Mouse (Mus musculus): ENCODE data around the gene Gm14137.

Gene Gm14137

DNA sequence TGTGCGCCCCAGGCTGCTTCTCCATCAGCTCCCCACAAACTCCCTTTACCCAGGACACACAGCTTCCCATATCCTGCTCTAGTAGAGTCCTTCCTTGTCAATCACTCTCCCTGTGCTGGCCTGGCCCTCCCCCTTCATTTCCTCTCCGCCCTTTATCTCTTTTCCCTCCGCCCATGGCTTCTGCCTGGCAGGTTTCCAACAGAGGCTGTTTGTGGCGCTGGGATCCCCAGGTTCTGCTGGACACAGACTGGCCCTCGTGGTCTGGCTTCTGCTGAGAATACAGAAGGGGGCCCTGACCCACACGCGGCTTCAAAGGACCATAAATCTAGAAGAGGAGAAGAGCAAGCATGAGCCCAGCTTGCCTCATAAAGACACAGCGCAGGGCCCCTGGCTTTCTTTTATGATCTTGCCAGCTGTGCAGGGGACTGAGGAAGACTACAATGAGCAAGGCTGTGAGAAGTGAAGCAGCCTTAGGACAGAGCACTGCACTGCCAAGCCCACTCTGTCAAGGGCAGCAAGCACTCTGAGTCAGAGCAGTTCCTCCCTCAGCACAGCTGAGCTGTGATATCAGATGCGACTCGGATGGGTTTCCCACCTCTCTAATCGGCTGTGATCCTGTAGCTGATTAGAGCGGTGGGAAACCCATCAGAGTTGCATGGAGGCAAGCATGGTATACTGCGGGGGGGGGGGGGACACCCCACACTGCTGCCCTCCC lies 1.3 kb upstream of the Gm14137 start:
- DNase-seq (ENCODE audit: low read depth, low spot score) = no peak

DNA sequence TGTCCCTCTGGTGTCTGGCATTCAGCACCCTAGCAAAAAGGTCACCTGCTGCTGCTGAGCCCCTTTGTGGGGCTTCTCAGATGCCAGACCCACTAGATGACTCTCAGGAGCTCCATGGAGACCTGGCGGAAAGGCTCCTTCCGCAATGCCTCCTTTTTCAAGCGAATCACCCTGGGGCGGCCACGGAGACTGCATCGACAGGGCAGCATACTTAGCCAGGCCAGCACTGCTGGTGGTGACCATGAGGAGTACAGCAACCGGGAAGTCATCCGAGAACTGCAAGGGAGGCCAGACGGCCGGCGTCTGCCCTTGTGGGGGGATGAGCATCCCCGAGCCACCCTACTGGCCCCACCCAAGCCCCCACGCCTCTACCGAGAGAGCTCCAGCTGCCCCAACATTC lies 557 bp downstream of the Gm14137 start:
- no peak for DNase-seq (ENCODE audit: low read depth, low spot score)

DNA sequence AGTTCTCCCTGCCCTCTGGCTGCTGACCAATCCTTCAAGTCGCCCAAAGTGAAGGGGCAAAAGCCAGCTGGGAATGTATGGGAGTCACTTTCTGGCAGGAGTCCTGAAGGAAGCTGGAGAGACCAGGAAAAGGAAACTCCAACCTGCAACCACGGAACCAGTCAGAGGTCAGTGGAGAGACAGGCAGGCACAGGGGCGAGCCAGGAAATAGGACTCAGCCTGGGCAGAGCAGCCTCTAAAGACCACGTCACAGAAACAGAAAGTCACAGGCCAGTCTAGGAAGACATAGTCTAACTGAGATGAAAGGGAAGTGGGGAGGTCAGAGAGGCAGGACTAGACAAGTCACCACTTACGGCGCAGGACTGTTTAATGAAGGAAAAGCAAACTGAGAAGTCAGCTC lies 1.3 kb downstream of the Gm14137 start:
- DNase-seq (ENCODE audit: low read depth, low spot score) = no peak

DNA sequence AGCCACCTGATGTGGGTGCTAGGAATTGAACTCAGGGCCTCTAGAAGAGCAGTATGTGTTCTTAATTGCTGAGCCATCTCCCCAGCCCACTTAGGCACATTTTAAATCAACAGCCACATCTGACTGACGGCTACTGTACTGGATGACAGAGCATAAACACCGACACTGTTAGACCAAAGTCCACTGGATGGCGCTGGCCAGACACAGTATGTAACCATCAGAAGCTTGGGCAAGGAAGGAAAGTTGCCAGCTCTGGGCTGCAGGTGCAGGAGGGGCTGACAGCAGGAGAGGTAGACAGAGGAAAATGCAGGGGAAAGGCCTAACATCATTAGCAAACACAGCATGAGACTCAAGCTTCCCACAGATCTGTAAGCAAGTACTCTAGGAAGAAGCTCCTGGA lies 2.5 kb downstream of the Gm14137 start:
- no peak for DNase-seq (ENCODE audit: low read depth, low spot score)

DNA sequence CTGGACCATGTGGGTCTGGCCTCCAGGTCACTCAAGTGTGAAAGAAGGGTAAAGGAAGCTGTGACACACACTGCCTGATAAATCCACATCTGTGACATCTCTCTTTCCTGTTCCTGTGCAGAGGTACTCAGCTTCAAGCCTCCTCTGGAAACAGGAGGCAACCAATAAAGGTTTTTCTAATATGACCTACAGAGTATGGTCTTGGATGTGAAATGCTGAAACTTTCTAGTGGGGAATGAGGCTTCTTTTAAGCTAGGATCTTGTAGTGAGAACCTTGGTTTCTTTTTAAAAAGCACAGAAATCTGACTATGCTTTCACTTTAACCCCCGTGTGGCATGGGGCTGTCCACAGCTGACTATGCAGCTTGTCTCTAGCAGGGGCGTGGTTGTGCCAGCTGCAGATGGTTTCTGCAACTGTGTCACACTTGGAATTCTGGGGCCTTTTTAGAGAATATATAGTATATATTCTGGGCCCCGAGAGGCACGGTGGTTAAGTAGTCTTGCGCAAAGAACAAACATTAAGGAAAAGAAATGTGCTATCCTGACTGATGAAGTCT lies 3.2 kb downstream of the Gm14137 start:
- no peak for DNase-seq (ENCODE audit: low read depth, low spot score)

DNA sequence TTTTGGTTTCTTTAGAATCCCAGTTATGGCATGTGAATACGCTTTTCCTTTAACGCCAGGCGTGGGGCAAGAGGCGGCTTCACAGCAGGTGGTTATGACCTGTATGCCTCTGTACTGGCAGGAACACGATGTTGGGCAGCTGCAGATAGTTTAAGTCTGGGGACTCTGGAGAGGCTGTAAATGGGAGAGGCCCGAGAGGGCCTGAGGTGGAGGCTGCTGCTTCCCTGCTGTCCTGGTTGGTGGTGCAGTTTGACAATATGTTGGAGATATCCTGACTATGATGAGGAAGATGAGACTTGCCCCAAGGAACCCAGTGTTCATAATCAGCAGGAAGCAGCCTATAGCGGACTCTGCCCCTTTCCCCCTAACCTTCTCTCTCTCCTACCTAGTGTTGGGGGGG lies 8.6 kb downstream of the Gm14137 start:
- no peak for DNase-seq (ENCODE audit: low read depth, low spot score)

DNA sequence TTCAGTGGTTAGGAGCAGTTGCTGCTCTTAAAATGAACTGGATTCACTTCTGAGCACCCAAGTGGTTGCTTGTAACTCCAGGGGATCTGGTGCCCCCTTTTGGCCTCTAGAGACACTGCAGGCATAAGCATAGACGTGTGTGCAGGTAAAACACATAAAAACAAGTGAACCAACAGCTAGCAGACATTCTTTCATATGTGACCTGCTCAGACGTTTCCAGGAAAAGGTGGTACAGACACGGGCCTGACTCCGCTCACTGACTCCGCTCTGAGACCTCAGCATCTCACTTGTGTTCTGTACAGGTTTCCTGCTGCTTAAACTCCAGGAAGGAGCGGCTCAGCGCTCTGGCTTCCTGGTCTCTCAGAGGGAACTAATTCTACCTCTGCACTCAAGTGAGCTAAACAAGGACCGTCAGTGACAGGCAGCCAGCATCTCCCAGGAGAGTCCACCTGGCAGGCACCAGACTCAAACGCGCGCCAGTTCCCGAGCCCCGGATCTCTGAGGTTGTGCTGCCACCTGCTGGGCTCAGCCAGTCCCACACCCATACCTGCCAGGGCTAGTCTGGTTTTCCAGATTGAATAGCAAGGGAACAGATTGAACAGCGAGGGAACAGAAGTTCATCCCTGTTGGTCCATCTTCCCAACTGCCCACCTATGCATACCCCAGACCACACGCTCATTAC lies 14.9 kb downstream of the Gm14137 start:
- peak; percentile 90 for DNase-seq (ENCODE audit: low read depth, low spot score)

DNA sequence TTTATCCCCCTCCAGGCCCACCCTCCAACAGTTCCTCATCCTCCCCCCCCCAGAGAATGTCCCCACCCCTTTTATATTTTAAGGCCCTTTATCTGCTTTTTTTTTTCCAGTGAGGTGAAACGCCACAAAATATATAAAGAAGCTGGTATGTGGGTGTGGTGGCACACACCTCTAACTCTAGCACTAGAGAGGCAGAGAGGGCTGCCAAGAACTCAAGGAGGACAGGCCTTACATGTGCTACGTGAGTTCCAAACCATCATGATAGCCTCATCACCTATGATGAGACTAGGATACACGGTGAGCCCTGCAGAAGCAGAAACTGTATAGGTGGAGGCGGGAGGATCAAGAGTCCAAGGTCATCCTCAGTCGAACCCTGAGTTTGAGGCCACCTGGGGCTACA lies 16.7 kb downstream of the Gm14137 start:
- no peak for DNase-seq (ENCODE audit: low read depth, low spot score)

DNA sequence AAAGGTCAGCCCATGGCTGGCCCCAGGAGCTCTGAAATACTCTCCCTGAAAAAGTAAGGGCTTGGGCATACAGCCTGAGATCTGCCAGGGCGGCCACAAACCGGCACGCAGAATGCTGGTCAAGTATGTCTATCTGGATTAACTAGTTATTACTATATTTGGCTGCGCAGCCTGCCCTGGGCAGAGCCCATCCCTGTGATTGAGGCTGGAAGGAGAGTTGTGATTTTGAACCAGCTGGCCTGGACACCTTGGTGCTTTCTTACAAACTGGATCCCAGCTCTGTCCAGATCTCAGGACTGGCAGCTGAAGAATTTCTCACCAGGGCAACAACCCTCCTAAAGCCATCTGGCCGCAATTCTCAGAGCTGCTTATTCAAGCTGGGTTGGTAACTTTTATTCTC lies 19.8 kb downstream of the Gm14137 start:
- DNase-seq (ENCODE audit: low read depth, low spot score) = no peak

DNA sequence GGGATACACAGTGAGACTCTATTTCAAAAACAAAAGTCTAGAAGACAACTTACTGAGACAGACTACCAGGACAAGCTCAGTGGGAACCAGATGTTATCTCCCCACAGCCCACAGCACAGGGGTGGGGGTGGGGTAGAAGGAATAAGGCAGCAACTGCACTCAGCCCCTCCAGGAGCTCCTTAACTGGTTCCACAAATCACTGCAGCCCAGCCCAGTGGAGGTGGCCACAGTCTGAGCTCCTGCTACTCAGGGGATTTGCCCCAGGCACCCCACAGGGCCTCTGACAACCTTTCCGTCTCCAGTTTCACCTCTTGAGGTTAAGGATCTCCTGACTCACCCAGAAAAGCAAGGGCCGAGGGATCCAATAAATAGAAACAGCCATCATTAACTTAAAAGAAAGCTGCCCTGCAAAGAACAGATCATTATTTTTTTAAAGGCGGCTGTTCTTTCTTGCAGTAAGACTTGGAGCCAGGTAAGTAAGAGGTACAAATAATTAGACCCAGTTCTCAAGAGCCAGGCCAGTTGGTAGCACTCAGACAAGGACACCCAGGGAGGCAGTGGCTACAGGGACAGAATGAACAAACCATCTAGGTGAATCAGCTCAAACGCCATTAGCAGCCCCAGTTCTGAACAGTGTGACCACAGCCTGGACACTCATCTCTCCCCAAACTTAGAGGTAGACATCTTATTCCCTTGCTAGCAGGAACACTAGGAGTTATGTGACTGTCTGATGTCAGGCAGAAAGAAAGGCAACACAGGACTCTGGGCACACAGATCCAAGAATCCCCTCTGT lies 22.2 kb downstream of the Gm14137 start:
- no peak for DNase-seq (ENCODE audit: low read depth, low spot score)

DNA sequence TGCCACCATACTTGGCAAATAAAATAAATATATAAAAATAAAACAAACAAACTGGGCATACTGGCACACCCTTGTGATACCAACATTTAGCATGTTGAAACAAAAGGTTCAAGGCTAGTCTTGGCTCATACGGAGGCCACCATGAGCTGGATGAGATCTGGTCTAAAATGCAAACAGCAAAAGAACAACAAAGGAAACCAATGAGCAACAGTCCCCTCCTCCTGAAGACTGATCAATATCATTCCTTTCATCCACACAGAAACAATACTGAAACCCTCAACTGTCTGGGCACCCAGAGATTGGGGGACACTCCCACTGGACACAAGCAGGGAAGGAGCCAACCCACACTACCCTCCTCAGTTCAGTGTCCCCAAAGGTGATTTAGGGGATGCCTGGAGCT lies 23.2 kb downstream of the Gm14137 start:
- no peak for DNase-seq (ENCODE audit: low read depth, low spot score)

DNA sequence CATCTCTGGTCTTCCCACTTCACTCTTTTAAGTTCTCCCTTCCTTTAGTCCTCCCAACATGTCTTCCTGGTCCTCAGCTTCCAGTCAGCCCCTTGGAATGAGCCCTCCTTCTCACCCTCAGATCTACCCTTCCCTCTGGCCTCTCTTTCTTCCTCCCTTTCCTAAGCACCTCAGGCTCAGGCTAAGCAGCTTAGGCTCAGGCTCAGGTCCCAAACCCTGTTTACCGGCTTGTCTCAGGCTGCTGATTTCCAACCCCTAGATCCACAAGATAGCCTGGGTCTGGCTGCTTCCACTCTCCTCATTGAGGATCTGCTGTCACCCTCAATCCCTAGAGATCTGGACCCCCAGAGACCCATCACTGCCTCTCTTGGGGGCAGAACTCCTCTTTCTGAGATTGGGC lies 23.7 kb downstream of the Gm14137 start:
- DNase-seq (ENCODE audit: low read depth, low spot score) = no peak

DNA sequence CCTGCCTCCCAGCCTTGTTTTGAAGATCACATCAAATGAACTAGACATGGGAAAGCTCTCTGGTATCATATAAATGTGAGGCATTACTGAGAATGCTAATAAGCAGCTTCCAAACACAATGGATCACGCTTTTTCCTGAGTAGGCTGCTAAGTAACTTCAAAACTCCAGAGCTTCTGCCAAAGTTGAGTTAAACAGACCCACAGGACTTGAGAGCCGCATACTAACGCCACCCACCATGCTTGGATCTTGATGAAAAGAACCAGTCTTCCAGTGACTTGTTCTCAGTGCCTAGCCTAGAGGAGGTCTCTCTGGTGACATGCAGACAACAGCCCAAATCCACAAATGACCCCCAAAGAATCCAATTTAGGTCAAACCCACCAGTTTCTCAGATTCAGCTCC lies 24.6 kb downstream of the Gm14137 start:
- no peak for DNase-seq (ENCODE audit: low read depth, low spot score)

DNA sequence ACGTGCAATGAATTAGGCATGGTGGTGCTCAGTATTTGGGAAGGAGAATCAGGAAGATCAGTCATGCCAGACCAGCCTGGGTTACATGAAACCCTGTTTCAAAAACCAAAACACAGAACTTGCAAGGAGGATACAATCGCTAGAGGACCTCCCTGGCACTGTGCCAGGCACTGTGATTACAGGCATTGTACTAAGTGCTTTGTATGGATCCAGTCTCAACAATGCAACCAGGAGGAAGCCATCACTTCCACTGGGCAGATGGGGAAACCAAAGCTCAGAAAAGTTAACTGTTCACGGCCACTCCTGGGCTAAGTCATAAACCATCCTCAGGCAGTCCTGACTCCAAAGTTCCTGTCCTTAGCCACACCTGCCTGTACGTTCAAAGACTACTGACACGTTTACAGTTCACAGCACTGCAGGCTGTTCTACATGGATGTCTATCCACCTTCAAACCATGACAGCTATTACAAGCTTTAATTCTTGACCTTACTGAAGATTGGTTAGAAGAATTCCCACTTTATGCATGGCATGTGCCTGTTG lies 28.7 kb downstream of the Gm14137 start:
- no peak for DNase-seq (ENCODE audit: low read depth, low spot score)

DNA sequence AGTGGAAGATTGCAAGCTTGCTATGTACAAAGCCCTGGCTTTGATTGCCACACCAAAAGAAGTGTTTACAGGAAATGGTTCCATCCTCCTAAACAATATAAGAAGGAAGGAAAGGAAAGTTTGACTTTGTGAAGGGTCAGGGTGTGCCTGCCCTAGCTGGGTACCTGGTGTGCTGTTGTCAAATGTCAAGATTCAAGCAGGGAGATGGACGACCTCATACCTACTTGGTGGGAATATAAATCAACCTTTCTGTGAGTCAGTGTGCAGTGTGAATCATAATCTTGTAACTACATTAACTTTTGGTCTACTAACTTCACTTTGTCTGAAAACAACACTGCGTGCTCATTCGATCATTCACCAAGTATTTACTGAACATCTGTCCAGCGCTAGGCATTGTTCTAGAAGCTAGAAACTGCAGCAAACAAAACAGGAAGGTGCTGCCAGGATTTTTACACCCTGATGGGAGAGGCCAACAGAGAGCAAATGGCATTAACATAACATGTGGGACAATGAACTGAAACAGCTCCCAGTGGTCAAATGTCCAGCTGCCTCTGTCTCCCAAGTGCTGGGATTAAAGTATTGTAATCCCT lies 29.7 kb downstream of the Gm14137 start:
- DNase-seq (ENCODE audit: low read depth, low spot score) = no peak

DNA sequence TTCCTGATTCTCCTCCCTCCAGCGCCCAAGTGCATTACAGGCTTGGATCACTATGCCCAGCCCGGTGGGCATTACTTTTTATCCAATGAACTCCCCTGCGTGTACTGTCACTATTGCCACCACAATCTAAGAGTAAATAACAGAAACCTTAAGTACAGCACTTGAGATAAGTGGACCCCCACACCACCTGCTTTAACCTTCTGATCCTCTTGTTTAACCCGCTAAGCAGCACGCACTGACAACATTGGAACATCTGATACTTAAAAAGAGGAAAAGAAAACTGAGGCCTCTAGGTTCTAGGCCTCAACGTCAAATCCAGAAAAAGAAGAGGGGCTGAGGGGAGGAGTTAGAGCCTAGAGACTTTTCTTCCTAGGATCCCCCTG lies 33.6 kb downstream of the Gm14137 start:
- DNase-seq (ENCODE audit: low read depth, low spot score) = no peak

DNA sequence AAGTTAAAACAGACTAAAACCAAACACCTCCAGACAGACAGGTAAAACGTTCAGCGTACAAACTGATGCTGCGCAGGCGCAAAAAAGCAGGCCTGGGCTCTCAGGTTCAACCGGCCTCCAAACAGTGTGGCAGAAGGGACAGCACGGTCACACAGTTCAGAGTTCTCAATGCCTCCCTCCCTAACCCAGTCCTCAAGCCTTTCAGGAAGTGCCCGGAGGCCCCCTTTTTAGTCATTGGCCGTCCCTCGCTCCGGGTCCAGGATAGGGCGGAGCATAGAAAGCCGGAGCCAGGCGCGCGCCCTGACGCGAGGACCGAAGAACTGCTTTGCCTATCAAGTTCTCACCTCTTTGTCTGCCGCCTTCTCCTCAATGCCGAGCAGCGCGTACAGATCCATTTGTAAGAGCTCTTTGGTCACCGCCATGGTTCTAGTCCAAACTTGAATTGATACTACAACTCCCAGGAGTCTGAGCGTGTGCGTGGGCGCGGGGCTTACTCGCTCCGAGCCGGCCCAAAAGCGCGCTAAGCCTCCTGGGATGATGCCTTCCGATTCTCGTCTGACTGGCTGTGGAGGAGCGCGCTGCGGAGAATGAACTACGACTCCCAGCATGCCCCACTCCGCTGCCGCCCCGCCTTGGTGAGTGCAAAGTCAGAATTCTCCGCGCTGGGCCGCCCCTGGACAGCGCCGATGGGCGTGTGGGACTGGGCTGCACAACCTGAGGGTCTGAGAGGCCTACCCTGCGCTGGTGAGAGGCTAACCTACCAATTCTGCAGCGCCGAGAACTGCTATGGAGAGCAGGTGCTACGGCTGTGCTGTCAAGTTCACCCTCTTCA lies 34.3 kb downstream of the Gm14137 start, which contains the start of the genes Zfyve19 and Dnajc17:
Gene Zfyve19, plus strand, starts transcription at position 274 of the 832 bp plus-strand sequence.
Gene Dnajc17, minus strand, starts transcription at position 452 of the 832 bp plus-strand sequence.
- peak; percentile 97 for DNase-seq (ENCODE audit: low read depth, low spot score)

DNA sequence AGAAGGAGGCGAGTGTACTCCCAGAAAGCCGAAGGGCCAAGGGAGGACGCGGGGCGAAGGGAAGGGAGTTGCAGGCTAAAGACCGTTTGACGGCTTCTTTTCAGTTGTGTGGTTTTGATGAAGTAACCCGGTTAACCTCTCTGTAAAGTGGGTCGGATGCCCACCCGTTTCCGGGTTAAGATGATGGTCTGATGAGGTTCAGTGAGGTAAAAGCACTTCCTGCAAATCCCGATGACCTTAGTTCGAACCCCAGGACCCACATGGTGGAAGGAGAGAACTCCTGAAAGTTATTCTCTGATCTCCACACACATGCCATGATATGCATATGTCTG lies 34.8 kb downstream of the Gm14137 start:
- no peak for DNase-seq (ENCODE audit: low read depth, low spot score)

Measured in CD4-positive, CD25-positive, alpha-beta regulatory T cell, adult 2 months (primary cell).